Comparison of ENCODE assay signal across 10 mouse cellular contexts in genomic region chr11:117626557-117626956, GRCm38 (mm10). TPM values are rescaled to one million over a fixed set of nuclear protein-coding genes. Genes with fewer than 3 reads are reported as not detected.
DNase-seq lines count a peak whose midpoint lies in the region; ATAC-seq and TF ChIP-seq lines count a peak whose summit lies in the region.
"Had no signal": no experiment of that assay in that cellular context is flagged by ENCODE, and none has a peak within 500 bp of the region (broad histone marks: within the 10 kb centered on the region; RNA-seq: fewer than 3 reads in every experiment).

No protein-coding gene starts in this region.

- no peak for ATAC-seq in forebrain, embryonic 16.5 days

- peak overlapping the region; percentile 96 for H3K27ac ChIP-seq in forebrain, embryonic 16.5 days (ENCODE audit: low read length)
- H3K27ac ChIP-seq: embryonic facial prominence, embryonic 13.5 days; limb, embryonic 13.5 days had no signal

- WGBS in forebrain, embryonic 16.5 days = 47% methylated on average over 6 of the region's 6 CpGs
- 56% methylated on average over 6 of the region's 6 CpGs for WGBS in lung, adult 2 months

- no peak for TF ChIP-seq CTCF in lung, adult 2 months (IDR thresholded peaks at IDR 0.05; ENCODE audit: insufficient read depth, low read length)

- no peaks in the 10 kb centered on the region for H3K36me3 ChIP-seq in forebrain, embryonic 16.5 days (ENCODE audit: control insufficient read depth, insufficient read depth)
- H3K36me3 ChIP-seq: embryonic facial prominence, embryonic 13.5 days; limb, embryonic 13.5 days had no signal

- TF ChIP-seq POLR2A in lung, adult 2 months (IDR thresholded peaks at IDR 0.05; ENCODE audit: borderline replicate concordance, extremely low read depth, low read depth, low read length) = no peak; the same call in 1 of the 2 replicates

- H3K4me1 ChIP-seq in forebrain, embryonic 16.5 days (replicated peaks; ENCODE audit: control insufficient read depth, insufficient read depth, low read length) = peaks cover 36% of the 10 kb centered on the region
- H3K4me1 ChIP-seq in lung, adult 2 months (ENCODE audit: control insufficient read depth, insufficient read depth, low read length) = peaks cover 2% of the 10 kb centered on the region; the same call in 1 of the 2 replicates

- peak overlapping the region; percentile 49 for H3K9ac ChIP-seq in forebrain, embryonic 16.5 days (replicated peaks; ENCODE audit: low read depth, low read length)
- H3K9ac ChIP-seq: embryonic facial prominence, embryonic 13.5 days; limb, embryonic 13.5 days had no signal

- DNase-seq in gastrocnemius, adult 18-20 months (ENCODE audit: low spot score) = peak; percentile 59
- DNase-seq in gastrocnemius, postnatal 4 days (ENCODE audit: low spot score in 2 of 2) = no peak
- peak; percentile 21 for DNase-seq in adrenal gland, postnatal 25 days
- DNase-seq in lung, adult 2 months = peak; percentile 38
- DNase-seq in left cerebral cortex, adult 11 months (ENCODE audit: low spot score) = no peak
- no peak for DNase-seq in right cerebral cortex, postnatal 36 days (ENCODE audit: low spot score in 2 of 2)
- no peak for DNase-seq in layer of hippocampus, adult 8-10 months (ENCODE audit: low spot score in 2 of 2)

- H3K4me3 ChIP-seq in forebrain, embryonic 16.5 days (replicated peaks; ENCODE audit: low read length) = no peak overlapping the region
- H3K4me3 ChIP-seq in lung, adult 2 months (replicated peaks; ENCODE audit: extremely low read depth, low read depth, low read length) = no peak overlapping the region
- H3K4me3 ChIP-seq: embryonic facial prominence, embryonic 13.5 days; limb, embryonic 13.5 days had no signal

- H3K27me3 ChIP-seq in forebrain, embryonic 16.5 days (replicated peaks; ENCODE audit: control insufficient read depth, insufficient read depth, low read length) = no peaks in the 10 kb centered on the region

- peak overlapping the region; percentile 50 for H3K4me2 ChIP-seq in forebrain, embryonic 16.5 days (ENCODE audit: low read length)
- H3K4me2 ChIP-seq: limb, embryonic 13.5 days had no signal

- no peaks in the 10 kb centered on the region for H3K9me3 ChIP-seq in forebrain, embryonic 16.5 days (ENCODE audit: control insufficient read depth, low read length)
- H3K9me3 ChIP-seq: embryonic facial prominence, embryonic 13.5 days; limb, embryonic 13.5 days had no signal

RNA-seq across cellular contexts. Expression of gene Tnrc6c, which starts 27.5 kb away (rescaled TPM):
- total RNA-seq in gastrocnemius, adult 18-20 months (2021) = 10 to 100 TPM; 20.2 to 20.5 TPM
- total RNA-seq in gastrocnemius, postnatal 4 days (2021) = 10 to 100 TPM; 33.0 to 34.2 TPM
- total RNA-seq in adrenal gland, postnatal 25 days (2021) = 24.1 and 29.4 TPM in 2 replicates
- 28.0 and 29.7 TPM in 2 replicates for polyA plus RNA-seq in forebrain, embryonic 16.5 days (2015; fragmentation: Nextera tagmentation; extraction: Ambion mirVana)
- 21.3 and 22.4 TPM in 2 replicates for polyA plus RNA-seq in lung, adult 2 months (2012; rRNA removed)
- 10 to 100 TPM; 69.4 to 83.2 (median 76.7) TPM for total RNA-seq in layer of hippocampus, adult 8-10 months (2022)

Comparison
In these comparisons a context has a peak if more than half of its experiments do, and no peak if none do; other contexts are left out.
1. DNase-seq: peak in gastrocnemius, adult 18-20 months (single experiment), adrenal gland, postnatal 25 days (single experiment) and lung, adult 2 months (single experiment); none in gastrocnemius, postnatal 4 days (0 of 2), left cerebral cortex, adult 11 months (single experiment), right cerebral cortex, postnatal 36 days (0 of 2) and layer of hippocampus, adult 8-10 months (0 of 2).